Mouse (Mus musculus): ENCODE results near the gene Il17rc. TPM values are rescaled to one million over a fixed set of nuclear protein-coding genes. Genes with fewer than 3 reads are reported as not detected.

Il17rc gene
- total RNA-seq, 1 experiment from 2014 or later: 0.65 TPM

- no peak for ATAC-seq (replicated peaks in 1 of 2; ENCODE audit: insufficient read depth in 1 of 2, low FRiP score in 2 of 2, low TSS enrichment in 1 of 2, low read depth in 1 of 2, poor library complexity in 2 of 2, severe bottlenecking in 2 of 2)
Measured at GRCm38 (mm10) chr6:113443091-113443490, 28.1 kb upstream of the Il17rc start.

GRCm38 (mm10) chr6:113444207-113444965 lies 26.8 kb upstream of the Il17rc start:
- no peak for ATAC-seq (replicated peaks in 1 of 2; ENCODE audit: insufficient read depth in 1 of 2, low FRiP score in 2 of 2, low TSS enrichment in 1 of 2, low read depth in 1 of 2, poor library complexity in 2 of 2, severe bottlenecking in 2 of 2)

GRCm38 (mm10) chr6:113447639-113448038 lies 23.6 kb upstream of the Il17rc start:
- ATAC-seq (replicated peaks in 1 of 2; ENCODE audit: insufficient read depth in 1 of 2, low FRiP score in 2 of 2, low TSS enrichment in 1 of 2, low read depth in 1 of 2, poor library complexity in 2 of 2, severe bottlenecking in 2 of 2): no peak

- no peak for ATAC-seq (replicated peaks in 1 of 2; ENCODE audit: insufficient read depth in 1 of 2, low FRiP score in 2 of 2, low TSS enrichment in 1 of 2, low read depth in 1 of 2, poor library complexity in 2 of 2, severe bottlenecking in 2 of 2)
Measured at GRCm38 (mm10) chr6:113451839-113452238, 19.4 kb upstream of the Il17rc start.

- no peak for ATAC-seq (replicated peaks in 1 of 2; ENCODE audit: insufficient read depth in 1 of 2, low FRiP score in 2 of 2, low TSS enrichment in 1 of 2, low read depth in 1 of 2, poor library complexity in 2 of 2, severe bottlenecking in 2 of 2)
Measured at GRCm38 (mm10) chr6:113455007-113455406, 16.2 kb upstream of the Il17rc start.

- peak; percentile 70 to 71 for ATAC-seq (replicated peaks in 1 of 2; ENCODE audit: insufficient read depth in 1 of 2, low FRiP score in 2 of 2, low TSS enrichment in 1 of 2, low read depth in 1 of 2, poor library complexity in 2 of 2, severe bottlenecking in 2 of 2)
Measured at GRCm38 (mm10) chr6:113457952-113458534, 13.2 kb upstream of the Il17rc start, which contains the start of gene Il17re. TSS of gene Il17re (plus strand) at chr6:113458484.

GRCm38 (mm10) chr6:113458635-113459034 lies 12.6 kb upstream of the Il17rc start:
- ATAC-seq (replicated peaks in 1 of 2; ENCODE audit: insufficient read depth in 1 of 2, low FRiP score in 2 of 2, low TSS enrichment in 1 of 2, low read depth in 1 of 2, poor library complexity in 2 of 2, severe bottlenecking in 2 of 2): peak in 1 of 2 experiments; percentile 37; a peak in 1 of 4 replicates

GRCm38 (mm10) chr6:113464040-113464439 lies 7.2 kb upstream of the Il17rc start:
- ATAC-seq (replicated peaks in 1 of 2; ENCODE audit: insufficient read depth in 1 of 2, low FRiP score in 2 of 2, low TSS enrichment in 1 of 2, low read depth in 1 of 2, poor library complexity in 2 of 2, severe bottlenecking in 2 of 2): no peak

- no peak for ATAC-seq (replicated peaks in 1 of 2; ENCODE audit: insufficient read depth in 1 of 2, low FRiP score in 2 of 2, low TSS enrichment in 1 of 2, low read depth in 1 of 2, poor library complexity in 2 of 2, severe bottlenecking in 2 of 2)
Measured at GRCm38 (mm10) chr6:113465602-113466001, 5.6 kb upstream of the Il17rc start.

- ATAC-seq (replicated peaks in 1 of 2; ENCODE audit: insufficient read depth in 1 of 2, low FRiP score in 2 of 2, low TSS enrichment in 1 of 2, low read depth in 1 of 2, poor library complexity in 2 of 2, severe bottlenecking in 2 of 2): no peak
Measured at GRCm38 (mm10) chr6:113468512-113468911, 2.7 kb upstream of the Il17rc start.

- peak; percentile 91 to 92 for ATAC-seq (replicated peaks in 1 of 2; ENCODE audit: insufficient read depth in 1 of 2, low FRiP score in 2 of 2, low TSS enrichment in 1 of 2, low read depth in 1 of 2, poor library complexity in 2 of 2, severe bottlenecking in 2 of 2)
Measured at GRCm38 (mm10) chr6:113469021-113469420, 2.2 kb upstream of the Il17rc start.

GRCm38 (mm10) chr6:113469432-113469831 lies 1.8 kb upstream of the Il17rc start:
- ATAC-seq (replicated peaks in 1 of 2; ENCODE audit: insufficient read depth in 1 of 2, low FRiP score in 2 of 2, low TSS enrichment in 1 of 2, low read depth in 1 of 2, poor library complexity in 2 of 2, severe bottlenecking in 2 of 2): peak; percentile 68 to 81

- no peak for ATAC-seq (replicated peaks in 1 of 2; ENCODE audit: insufficient read depth in 1 of 2, low FRiP score in 2 of 2, low TSS enrichment in 1 of 2, low read depth in 1 of 2, poor library complexity in 2 of 2, severe bottlenecking in 2 of 2)
Measured at GRCm38 (mm10) chr6:113472061-113472460, 834 bp downstream of the Il17rc start.

- ATAC-seq (replicated peaks in 1 of 2; ENCODE audit: insufficient read depth in 1 of 2, low FRiP score in 2 of 2, low TSS enrichment in 1 of 2, low read depth in 1 of 2, poor library complexity in 2 of 2, severe bottlenecking in 2 of 2): no peak
Measured at GRCm38 (mm10) chr6:113473246-113473645, 2.0 kb downstream of the Il17rc start.

- no peak for ATAC-seq (replicated peaks in 1 of 2; ENCODE audit: insufficient read depth in 1 of 2, low FRiP score in 2 of 2, low TSS enrichment in 1 of 2, low read depth in 1 of 2, poor library complexity in 2 of 2, severe bottlenecking in 2 of 2)
Measured at GRCm38 (mm10) chr6:113473715-113474114, 2.5 kb downstream of the Il17rc start.

GRCm38 (mm10) chr6:113477353-113477752 lies 6.1 kb downstream of the Il17rc start:
- no peak for ATAC-seq (replicated peaks in 1 of 2; ENCODE audit: insufficient read depth in 1 of 2, low FRiP score in 2 of 2, low TSS enrichment in 1 of 2, low read depth in 1 of 2, poor library complexity in 2 of 2, severe bottlenecking in 2 of 2)

- no peak for ATAC-seq (replicated peaks in 1 of 2; ENCODE audit: insufficient read depth in 1 of 2, low FRiP score in 2 of 2, low TSS enrichment in 1 of 2, low read depth in 1 of 2, poor library complexity in 2 of 2, severe bottlenecking in 2 of 2)
Measured at GRCm38 (mm10) chr6:113478906-113479305, 7.7 kb downstream of the Il17rc start.

GRCm38 (mm10) chr6:113480555-113481373 lies 9.5 kb downstream of the Il17rc start:
- no peak for ATAC-seq (replicated peaks in 1 of 2; ENCODE audit: insufficient read depth in 1 of 2, low FRiP score in 2 of 2, low TSS enrichment in 1 of 2, low read depth in 1 of 2, poor library complexity in 2 of 2, severe bottlenecking in 2 of 2)
